14 mouse cellular contexts compared by ENCODE assay signal in genomic region chr10:38078521-38078920, GRCm38 (mm10).
"Had no signal": no experiment of that assay in that cellular context is flagged by ENCODE, and none has a peak within 500 bp of the region (broad histone marks: within the 10 kb centered on the region; RNA-seq: fewer than 3 reads in every experiment).

No protein-coding gene starts in this region.

- H3K36me3 ChIP-seq: limb, embryonic 13.5 days; liver, embryonic 12.5 days; midbrain, embryonic 12.5 days; neural tube, embryonic 13.5 days had no signal

- ATAC-seq: liver, embryonic 12.5 days; midbrain, embryonic 16.5 days had no signal

- DNase-seq: kidney, adult 9 months; kidney, postnatal 36 days; layer of hippocampus, adult 9-11 months; layer of hippocampus, postnatal 36 days; lung, embryonic 14.5 days; lung, postnatal 10 days; right cerebral cortex, postnatal 14 days; thymus, postnatal 36 days had no signal

- H3K9me3 ChIP-seq: limb, embryonic 13.5 days; liver, embryonic 12.5 days; neural tube, embryonic 13.5 days had no signal

- H3K4me2 ChIP-seq: limb, embryonic 13.5 days; liver, embryonic 12.5 days; lung, embryonic 14.5 days; midbrain, embryonic 12.5 days; neural tube, embryonic 13.5 days had no signal

- H3K27ac ChIP-seq: kidney, postnatal 0 days; limb, embryonic 13.5 days; liver, embryonic 12.5 days; midbrain, embryonic 12.5 days; neural tube, embryonic 13.5 days had no signal

- H3K9ac ChIP-seq: limb, embryonic 13.5 days; liver, embryonic 12.5 days; lung, embryonic 14.5 days; midbrain, embryonic 12.5 days; neural tube, embryonic 13.5 days had no signal

- H3K4me3 ChIP-seq: limb, embryonic 13.5 days; liver, embryonic 12.5 days; midbrain, embryonic 12.5 days; neural tube, embryonic 13.5 days had no signal

- H3K27me3 ChIP-seq: limb, embryonic 13.5 days; liver, embryonic 12.5 days; midbrain, embryonic 12.5 days; neural tube, embryonic 13.5 days had no signal

- H3K4me1 ChIP-seq: limb, embryonic 13.5 days; liver, embryonic 12.5 days; midbrain, embryonic 12.5 days; neural tube, embryonic 13.5 days had no signal
